Mouse (Mus musculus): ENCODE data around the gene Fcer1g.

Gene Fcer1g

DNA sequence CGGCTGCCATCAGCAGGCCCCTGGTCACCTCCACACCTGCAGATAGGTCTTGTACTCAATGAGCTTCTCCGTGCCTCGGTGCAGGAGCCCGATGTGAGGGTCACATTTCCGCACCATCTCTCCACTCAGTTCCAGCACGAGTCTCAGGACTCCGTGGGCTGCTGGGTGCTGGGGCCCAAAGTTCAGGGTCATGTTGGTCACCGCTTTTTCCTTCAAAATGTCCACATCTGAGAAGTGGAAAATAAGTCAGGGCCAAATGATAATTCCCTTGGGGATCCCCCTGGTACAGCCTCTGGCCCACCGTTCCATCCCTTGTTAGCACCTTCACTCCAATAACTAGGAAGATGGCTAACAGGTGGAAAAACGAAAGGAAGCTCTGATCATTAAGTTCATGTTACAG lies 6.7 kb upstream of the Fcer1g start:
- no peak for DNase-seq

DNA sequence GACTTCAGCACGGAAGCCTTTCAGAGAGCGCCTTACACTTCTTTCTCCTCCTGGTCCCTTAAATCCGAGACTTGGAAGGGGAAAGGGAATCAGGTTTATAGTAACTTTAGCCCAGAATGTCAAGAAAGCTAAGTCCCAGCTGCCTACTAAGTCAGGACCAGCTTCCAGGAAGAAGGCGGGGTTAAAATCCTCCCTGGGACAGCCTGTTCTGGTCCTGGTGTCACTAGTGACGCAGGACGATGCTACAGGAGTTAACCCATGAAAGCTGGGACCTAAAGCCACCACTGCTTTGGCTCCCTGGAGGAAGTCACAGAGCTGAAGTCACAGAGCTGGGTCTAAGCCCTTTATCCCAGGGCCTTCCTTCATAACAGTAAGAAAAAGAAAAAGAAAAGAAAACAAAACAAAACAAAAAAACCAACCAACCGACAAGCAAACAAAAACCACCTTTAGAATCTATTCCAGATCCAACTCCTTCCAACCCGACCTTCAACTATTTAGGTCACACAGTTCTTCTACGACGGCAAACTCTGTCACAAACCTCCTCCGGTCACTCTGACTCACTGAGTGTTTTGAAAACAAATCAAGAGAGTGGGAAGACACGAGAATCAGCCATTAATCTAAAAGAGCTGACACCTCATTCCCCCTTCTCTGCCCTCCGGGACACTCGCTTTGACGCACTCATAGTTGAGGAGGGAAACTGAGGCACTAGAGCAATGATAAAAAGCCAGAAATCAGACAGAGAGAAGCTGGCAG lies 6.0 kb upstream of the Fcer1g start:
- DNase-seq = peak; percentile 58

DNA sequence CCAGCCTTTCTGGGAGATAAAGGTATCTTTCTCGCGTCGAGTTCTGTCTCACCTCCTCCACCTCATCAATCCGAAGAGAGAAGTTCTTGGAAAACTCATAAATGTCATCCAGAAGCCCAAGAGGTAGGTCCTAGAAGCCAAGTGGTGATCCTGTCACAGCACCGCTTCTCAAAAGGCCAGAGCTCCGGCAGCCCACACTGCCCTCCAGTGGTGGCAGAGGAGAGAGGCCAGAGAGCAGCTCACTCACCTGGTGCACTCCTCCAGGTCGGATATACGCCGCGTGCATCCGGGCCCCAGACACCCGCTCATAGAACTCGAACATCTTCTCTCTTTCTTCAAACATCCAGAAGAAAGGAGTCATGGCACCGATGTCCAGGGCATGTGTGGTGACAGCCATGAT lies 4.3 kb upstream of the Fcer1g start:
- DNase-seq = peak; percentile 53

DNA sequence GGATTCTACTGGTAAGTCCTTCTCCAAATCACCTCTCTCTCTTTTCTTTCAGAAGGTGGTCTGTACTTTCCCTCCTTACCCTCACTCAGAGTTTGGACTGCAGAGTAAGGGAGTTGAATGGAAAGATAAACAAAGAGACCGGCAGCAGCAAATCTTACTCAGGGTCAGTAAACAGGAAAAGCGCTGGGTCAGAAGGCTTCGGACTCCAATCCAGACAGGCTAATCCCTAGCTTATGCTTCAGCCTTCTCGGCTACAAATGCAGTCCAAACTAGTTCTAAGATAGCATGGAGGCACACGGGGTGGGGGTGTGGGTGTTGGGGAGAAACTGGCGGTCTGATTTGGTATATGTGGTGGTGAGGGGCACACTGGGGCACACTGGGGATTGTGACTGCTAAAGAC lies 3.3 kb upstream of the Fcer1g start:
- no peak for DNase-seq

DNA sequence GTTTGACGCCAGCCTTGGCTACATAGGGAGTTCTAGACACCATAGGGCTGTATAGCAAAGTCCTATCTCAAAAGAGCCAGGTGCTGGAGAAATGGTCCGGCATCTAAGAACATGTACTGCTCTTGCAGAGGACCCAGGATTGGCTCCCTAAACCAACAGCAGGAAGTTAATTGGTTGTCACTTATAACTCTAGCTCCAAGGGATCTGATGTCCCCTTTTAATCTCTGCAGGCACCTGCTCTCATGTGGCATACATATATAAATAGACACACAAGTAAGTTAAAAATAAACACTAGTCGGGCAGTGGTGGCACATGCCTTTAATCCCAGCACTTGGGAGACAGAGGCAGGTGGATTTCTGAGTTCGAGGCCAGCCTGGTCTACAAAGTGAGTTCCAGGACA lies 1.6 kb upstream of the Fcer1g start:
- DNase-seq = no peak

DNA sequence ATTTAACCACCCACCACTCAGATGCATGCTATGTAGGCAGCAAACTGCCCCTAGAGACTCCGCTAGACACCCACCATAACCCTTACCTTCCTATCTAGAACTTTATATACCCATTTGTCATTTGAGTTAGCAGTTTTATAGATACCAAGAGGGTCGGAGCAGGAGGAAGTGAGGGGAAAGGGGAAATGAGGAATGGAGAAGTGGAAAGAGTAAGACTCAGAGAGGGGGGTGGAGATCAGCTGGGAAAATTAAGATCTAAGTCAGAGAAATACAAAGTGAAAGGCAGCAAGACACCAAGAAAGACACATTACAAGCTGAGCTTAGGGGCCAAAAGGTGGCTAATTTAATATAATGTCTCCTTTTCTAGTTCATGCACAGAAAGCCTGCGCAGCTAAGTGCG lies 373 bp upstream of the Fcer1g start:
- no peak for DNase-seq

DNA sequence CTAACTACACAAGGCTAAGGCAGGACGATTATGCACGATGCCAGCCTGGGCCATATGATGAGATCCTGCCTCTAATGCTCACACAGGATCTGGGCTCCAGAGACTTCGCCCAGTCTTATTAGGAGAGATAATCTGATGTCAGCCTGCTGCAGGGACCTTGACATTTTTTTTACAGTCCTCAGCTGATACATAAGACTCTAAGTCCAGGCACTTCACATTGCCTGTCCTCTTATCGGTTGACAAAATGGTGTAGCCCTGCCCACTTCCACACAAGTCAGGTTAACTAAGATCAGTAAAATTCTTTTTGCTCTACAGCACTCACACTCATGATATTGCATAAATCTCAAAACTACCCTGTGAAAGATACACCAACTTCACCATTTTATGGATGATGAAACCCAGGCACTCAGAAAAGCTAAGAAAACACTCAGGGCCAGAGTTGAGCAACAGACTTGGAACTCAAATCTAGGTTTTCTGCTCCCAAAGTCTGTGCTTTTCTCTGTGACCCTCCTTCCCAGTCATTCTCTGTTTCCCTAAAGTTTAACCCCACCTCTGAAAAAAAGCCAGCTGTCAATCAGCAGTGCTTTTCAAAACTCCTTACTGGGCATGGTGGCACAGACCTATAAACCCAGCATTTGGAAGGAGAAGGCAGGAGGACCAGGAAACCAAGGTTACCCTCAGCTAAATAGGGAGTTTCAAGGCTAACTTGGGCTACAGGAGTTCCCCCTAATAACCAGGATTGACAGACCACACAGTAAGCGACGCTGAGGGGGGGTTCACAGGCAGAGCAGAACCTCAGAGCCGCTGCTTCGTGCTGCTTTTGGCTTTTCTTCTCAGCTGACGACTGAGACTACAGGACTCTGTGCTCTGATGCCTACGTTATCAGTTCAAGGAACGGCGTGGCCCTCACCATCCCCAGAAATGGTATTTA lies 1.1 kb downstream of the Fcer1g start:
- DNase-seq = no peak

DNA sequence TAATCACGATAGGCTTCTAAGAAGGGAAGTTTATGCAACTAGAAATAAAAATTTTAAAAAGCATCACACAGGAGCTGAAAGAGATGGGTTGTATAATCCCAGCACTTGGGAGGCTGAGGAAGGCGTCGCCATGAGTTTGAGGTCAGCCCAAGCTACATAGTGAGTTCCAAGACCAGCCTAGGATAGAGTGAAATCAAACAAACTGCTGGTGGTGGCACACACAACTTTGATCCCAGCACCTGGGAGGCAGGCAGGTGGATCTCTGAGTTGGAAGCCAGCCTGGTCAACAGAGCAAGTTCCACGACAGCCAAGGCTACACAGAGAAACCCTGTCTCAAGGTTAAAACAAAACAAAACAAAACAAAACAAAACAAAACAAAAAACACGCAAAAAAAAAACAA lies 1.8 kb downstream of the Fcer1g start:
- no peak for DNase-seq

DNA sequence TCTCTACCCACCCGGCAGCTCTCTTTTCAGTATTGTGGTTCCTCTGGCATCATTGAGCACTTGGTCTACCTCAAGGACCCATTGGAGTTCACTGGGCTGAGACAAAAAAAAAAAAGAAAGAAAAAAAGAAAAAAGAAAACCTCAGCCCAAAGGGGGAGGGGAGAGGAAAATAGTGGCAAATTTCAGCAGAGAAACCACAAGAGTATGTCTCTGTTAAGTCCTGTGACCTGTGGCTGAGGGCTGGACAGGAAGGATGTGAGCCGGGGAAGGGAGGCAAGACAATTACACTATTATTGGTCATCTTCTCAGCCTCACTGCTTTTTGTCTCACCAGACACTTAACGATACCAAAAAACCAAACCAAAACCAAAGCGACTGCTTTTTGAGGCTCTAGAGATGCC lies 2.3 kb downstream of the Fcer1g start:
- DNase-seq = no peak

DNA sequence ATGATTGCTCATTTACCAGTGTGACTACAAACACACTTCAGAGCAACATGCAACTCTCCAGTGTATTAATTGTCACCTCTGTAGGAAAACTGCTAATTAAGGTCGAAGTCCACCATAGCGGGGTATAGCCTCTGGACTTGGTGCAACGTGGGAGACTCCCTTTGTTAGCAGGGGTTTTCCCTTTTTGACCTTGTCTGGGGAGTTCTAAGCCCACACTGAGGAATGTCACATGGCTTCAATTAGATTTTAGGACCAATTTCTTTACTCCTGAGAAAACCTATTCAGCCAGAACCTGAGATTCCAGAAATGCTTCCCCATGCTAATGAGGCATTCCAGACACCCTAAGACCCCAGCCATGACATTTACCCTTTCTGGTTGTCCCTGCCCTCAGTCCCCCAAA lies 4.0 kb downstream of the Fcer1g start:
- no peak for DNase-seq

DNA sequence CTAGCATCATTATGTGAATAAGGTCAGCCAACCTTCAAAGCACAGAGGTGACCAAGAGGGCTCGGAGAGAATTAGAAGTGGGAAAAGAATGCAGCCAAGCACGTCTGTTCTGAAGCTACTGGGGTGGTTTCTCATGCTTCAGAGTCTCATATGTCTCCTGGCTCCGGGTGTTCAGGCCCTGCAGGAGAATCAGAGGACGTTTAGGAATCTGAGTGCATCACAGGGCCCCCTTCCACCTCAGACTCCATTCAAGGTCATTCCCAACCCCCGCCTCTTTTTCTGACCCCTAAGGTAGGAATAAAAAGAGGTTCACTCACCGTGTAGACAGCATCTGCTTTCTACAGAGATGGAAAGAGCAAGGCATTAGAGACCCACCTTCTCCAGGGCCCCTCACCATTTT lies 4.4 kb downstream of the Fcer1g start:
- DNase-seq = no peak

DNA sequence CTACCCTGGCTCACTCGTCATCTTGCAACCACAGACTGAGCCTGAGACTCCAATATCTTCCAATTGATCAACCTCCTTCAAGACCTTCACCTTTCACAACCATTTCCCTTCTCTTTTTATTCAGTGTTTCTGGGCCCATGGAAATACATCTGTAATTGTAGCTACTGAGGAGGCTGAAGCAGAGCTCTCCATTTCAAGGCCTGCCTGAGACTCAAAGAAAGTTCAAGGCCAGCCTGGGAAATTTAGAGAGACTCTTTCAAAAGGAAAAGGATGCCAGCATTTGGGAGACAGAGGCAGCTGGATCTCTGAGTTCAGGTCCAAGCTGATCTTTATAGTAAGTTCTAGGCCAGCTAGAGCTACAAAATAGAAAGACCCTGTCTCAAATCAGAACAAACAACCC lies 6.3 kb downstream of the Fcer1g start:
- no peak for DNase-seq

DNA sequence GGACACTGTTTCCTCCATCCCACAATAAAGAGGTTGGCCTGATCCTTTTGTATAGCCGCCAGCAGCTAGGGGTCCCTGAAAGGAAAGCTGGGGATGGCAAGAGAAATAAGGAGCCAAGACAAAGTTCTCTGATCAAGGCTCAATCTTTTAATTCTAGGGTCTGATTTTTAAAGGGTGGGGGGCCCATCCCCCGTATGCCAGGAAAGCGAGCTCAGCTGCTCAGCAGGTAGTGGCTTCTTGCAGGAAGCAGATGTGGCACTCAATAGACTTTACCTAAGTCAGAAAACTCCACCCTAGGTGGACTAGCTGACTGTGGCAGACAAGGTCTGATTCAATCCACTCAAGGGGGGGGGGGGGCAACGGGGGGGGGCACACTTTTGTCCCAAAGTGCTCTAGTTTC lies 7.4 kb downstream of the Fcer1g start:
- no peak for DNase-seq

DNA sequence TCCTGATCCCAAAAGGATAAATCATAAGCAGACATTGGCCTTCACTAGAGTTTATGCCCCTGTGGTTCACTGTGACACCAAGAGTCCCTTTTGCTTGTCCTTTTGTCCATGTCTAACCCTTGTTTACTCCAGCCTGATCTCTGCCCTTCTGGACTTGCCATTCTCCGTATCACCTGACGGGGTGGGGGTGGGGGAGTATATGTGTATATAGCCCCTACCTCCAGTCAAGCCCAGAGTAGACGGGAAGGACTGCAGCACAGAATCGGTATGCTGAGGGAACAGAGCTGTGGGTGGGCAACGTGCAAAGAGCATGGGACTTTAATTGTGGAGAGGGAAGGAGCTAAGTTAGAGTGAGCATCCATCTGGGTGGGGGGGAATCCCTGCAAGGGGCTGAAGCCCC lies 9.3 kb downstream of the Fcer1g start, which contains the start of gene Apoa2:
TSS of gene Apoa2 (plus strand) at position 198 of the 400 bp plus-strand sequence.
- DNase-seq = no peak

DNA sequence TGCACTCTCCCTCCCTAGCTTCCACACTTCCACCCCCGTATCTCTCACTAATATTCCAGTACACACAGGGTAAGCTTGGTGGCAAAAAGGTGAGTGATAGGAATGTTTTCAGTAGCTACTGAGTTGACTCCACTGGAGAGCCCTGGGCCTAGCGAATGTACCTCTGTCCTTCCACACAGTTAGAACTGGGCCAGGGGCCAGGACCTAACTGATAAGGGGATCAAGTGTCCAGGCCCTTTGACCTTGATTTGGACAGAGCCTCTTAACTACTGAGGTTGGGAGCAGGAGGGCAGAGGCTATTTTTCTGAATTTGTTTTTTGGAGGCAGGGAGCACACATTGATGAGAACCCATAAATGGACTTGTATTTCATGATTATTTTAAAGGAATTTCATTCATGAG lies 10.4 kb downstream of the Fcer1g start:
- DNase-seq = peak; percentile 61

DNA sequence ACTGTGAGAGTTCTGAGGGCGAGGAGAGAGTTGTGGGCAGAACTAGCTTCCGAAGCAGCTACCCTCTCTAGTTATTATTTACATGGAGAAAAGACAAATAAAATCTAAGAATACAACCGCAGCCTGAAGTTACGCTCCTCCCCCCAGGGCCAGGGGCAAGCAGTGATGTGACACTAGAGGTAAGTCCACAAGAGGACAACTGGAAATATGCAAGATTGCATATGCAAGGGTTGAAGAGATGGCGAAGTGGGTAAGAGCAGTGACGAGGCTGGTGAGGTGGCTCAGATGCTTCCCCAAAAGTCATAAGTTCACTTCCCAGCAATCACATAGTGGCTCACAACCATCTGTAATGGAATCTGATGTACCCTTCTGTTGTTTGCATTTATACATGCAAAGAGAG lies 11.0 kb downstream of the Fcer1g start:
- DNase-seq = no peak

DNA sequence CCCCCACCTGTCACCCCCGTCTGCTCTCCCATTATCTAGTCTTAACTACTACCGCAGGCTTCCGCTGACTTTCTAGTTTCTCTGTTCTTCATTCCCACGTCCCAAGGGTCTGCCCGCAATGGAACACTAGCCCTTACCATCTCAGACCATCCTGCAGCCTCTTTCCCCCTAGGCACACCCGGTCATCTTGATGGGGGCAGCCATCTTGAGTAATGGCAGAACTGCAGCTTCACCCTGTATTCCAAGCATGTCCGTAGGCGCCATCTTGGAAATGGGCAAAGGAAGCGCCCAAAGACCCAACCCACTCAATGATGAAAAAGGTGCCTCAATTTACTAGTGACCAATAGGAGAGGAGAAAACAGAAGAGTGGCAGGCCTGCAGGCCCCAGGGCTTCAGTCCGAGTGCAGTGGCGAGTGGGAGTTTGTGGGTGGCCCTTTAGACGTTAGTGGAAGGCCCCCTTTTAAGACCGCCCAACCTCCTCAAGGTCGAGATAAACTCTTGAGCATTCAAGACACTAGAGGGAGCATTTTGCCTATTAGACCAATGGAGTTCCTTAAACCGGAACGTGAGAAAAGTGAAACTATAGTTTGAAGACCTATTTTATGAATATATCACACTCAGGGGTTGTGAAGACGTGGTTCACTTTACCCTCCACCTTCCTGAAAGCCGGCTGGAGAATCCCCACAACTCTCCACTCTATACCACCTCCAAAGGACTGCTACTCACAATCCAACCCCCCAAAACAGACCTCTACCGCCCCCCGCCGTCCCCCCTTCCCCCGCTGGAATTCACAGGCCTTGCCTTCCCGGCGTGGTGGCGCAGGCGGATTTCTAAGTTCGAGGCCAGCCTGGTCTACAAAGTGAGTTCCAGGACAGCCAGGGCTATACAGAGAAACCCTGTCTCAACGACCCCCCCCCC lies 11.7 kb downstream of the Fcer1g start, which contains the start of gene Tomm40l:
TSS of gene Tomm40l (minus strand) at position 277 of the 918 bp plus-strand sequence.
- peak; percentile 100 for DNase-seq

DNA sequence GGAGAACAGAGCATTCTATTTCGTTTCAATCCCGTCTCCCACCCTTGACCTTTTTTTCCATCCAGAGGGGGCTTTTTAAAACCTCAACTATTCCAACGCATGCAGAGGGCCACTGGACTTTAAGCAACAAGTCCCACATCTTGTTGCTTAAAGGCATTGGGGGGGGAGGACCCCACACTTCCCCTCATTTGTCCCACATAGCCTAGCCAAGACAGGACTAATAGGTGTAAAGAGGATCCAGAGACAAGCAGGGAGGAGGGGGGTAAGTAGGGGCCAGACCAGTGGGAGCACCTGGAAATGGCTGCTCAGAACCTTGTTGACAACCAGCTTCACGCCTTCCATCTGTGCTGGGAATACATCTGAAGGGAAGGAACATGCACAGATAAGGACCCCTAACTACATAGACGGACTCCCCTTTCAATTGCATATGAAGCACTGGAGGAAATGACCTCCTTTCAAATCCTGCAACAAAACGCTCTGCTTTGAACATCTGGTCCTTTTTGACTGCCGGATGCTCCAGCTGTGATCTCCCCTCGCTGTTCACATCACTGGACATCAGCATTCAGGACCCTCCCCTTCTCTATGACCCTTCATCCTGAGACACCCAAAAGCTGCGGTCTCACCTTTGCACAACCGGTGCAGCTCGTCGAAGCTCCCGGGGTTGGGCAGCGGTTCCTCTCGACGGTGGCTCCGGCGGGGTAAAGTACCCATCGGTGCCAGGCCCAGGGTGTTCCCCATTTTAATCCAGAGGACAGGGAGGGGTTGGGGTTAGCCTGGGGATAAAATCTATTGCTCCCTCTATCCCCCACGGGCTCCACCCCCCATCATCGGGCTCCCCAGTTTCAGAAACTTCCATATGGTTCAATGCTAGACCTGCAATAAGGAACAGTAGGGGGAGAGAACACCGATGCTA lies 12.6 kb downstream of the Fcer1g start:
- no peak for DNase-seq

DNA sequence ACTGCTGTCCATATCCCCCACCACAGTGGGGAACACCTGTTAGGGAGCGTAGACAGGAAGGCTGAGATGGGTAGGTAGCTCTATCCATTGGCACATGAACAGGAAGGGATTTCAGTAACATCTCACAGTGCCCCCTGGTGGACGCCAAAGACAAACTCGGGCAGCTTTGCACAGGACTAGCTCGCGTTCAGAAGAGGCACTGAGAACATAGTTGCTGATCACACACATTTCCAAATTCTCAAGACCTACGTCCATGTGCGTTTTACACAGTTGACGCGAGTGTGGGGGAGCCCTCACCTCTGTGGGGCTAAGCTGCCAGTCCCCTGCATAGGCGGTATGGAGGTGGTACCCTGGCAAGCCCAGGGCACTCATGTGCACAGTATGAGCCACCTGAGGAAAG lies 13.3 kb downstream of the Fcer1g start:
- DNase-seq = peak; percentile 75

DNA sequence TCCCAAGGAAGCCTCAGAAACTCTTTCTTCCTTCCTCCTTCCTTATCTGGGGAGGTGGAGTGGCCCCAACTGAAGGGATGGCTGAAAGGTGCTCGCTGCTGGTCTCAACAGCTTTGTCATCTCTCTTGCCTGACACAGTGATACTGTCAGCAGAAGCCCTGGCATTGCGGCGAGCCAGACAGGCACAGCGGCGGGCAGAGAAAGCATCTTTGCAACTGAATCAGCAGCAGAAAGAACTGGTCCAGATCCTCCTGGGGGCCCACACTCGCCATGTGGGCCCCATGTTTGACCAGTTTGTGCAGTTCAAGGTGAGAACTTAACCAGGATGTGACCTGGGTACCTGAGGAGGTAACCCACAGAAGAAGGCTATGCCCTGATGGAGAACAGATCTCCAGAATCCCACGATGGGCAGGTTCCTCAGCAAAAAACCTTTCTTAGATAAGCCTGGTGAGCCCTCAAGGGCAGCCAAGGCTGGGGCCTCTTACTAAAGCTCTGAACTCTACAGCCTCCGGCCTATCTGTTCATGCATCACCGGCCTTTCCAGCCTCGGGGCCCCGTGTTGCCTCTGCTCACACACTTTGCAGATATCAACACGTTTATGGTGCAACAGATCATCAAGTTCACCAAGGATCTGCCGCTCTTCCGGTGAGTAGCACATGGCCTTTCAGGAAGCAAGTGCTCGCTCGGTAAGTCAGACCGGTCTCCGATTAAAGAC lies 17.8 kb downstream of the Fcer1g start:
- DNase-seq = no peak

All from kidney, adult 11 months (tissue).